Mouse (Mus musculus) heart, embryonic 10.5 days (tissue): Measurements from ENCODE around the gene Hfe2. TPM values are rescaled to one million over a fixed set of nuclear protein-coding genes. Genes with fewer than 3 reads are reported as not detected.
A peak's percentile ranks its signal among the peaks of the same experiment; 100 is the strongest.

Experiments
- DNase-seq: peaks from one replicate; pipeline ENCODE4 v3.0.0-alpha.2; 2017; ENCODE audit warnings: low spot score
- H3K27ac ChIP-seq: fragments of 300-500 bp; sonication (generic); 2 replicates; pipeline ENCODE4 v1.5.1; 2016; ENCODE audit warnings: mild to moderate bottlenecking
- H3K27me3 ChIP-seq: fragments of 300-500 bp; sonication (generic); 2 replicates; pipeline ENCODE4 v1.6.1; 2016; ENCODE audit warnings: mild to moderate bottlenecking; ENCODE audit not compliant: poor library complexity, insufficient read depth, severe bottlenecking
- H3K36me3 ChIP-seq: fragments of 300-500 bp; sonication (generic); 2 replicates; pipeline ENCODE4 v1.6.1; 2016; ENCODE audit warnings: mild to moderate bottlenecking, moderate library complexity
- H3K4me1 ChIP-seq: fragments of 300-500 bp; sonication (generic); 2 replicates; pipeline ENCODE4 v1.6.1; 2016; ENCODE audit warnings: mild to moderate bottlenecking
- H3K4me3 ChIP-seq: fragments of 300-500 bp; sonication (generic); 2 replicates; pipeline ENCODE4 v1.5.1; 2016; ENCODE audit warnings: mild to moderate bottlenecking, moderate library complexity
- H3K9me3 ChIP-seq: fragments of 300-500 bp; sonication (generic); 2 replicates; pipeline ENCODE4 v1.6.1; 2016; ENCODE audit warnings: mild to moderate bottlenecking, moderate library complexity
- WGBS: fragments of 180-500 bp; shearing (Covaris S2); methylation state at CpG from one replicate; pipeline ENCODE4 v1.1.7; 2016; 5-methylcytosine and 5-hydroxymethylcytosine counted together
- polyA plus RNA-seq: library from polyadenylated mRNA; unstranded; fragments of >200 nt; fragmentation: Nextera tagmentation; extraction: Ambion mirVana; gene quantifications from 2 replicates; pipeline ENCODE4 v1.2.1, GENCODE M21; 2016

The Hfe2 gene
- polyA plus RNA-seq, 1 experiment from 2014 or later, result 5.5 TPM

GRCm38 (mm10) chr3:96557694-96558093 is 32.7 kb downstream of the Hfe2 start, which contains the start of gene Txnip:
Gene Txnip, plus strand, starts transcription at chr3:96557957.
- Histone ChIP-seq H3K9me3 (no peaks in the 10 kb centered on the region), H3K27me3 (no peaks in the 10 kb centered on the region), H3K27ac (peak within 1 kb of the TSS; percentile 92), H3K4me1 (peaks cover 45% of the 10 kb centered on the region), H3K36me3 (peaks cover 28% of the 10 kb centered on the region), H3K4me3 (peak within 1 kb of the TSS; percentile 83)
- under 1% methylated on average over 26 of the region's 26 CpGs for WGBS
- peak; percentile 100 for DNase-seq

DNA sequence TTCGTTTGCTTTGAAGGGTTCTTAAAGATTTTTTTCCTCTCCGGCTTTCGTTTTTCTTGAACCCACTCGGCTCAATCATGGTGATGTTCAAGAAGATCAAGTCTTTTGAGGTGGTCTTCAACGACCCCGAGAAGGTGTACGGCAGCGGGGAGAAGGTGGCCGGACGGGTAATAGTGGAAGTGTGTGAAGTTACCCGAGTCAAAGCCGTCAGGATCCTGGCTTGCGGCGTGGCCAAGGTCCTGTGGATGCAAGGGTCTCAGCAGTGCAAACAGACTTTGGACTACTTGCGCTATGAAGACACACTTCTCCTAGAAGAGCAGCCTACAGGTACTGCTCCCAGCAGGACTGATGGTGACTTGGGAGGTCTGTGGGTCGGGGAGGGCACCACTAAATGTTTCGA is 33.2 kb downstream of the Hfe2 start:
- Histone ChIP-seq H3K4me3 (peak overlapping the region; percentile 83), H3K4me1 (peaks cover 45% of the 10 kb centered on the region)

GRCm38 (mm10) chr3:96558668-96559196 is 33.8 kb downstream of the Hfe2 start:
- peak overlapping the region; percentile 83 for H3K4me3 ChIP-seq
- peaks cover 28% of the 10 kb centered on the region for H3K36me3 ChIP-seq
- no peaks in the 10 kb centered on the region for H3K9me3 ChIP-seq
- 36% methylated on average over 10 of the region's 10 CpGs for WGBS
- no peaks in the 10 kb centered on the region for H3K27me3 ChIP-seq
- peaks cover 47% of the 10 kb centered on the region for H3K4me1 ChIP-seq
- peak overlapping the region; percentile 92 for H3K27ac ChIP-seq
- DNase-seq, result no peak

More for the DNA sequence above, 33.2 kb downstream of the Hfe2 start:
- Histone ChIP-seq H3K27me3 (no peaks in the 10 kb centered on the region), H3K27ac (peak overlapping the region; percentile 92), H3K9me3 (no peaks in the 10 kb centered on the region), H3K36me3 (peaks cover 28% of the 10 kb centered on the region)
- no peak for DNase-seq
- WGBS, result 0% methylated on average over 17 of the region's 17 CpGs

GRCm38 (mm10) chr3:96559398-96559910 is 34.5 kb downstream of the Hfe2 start:
- H3K27ac ChIP-seq, result peak overlapping the region; percentile 92
- H3K4me1 ChIP-seq, result peaks cover 54% of the 10 kb centered on the region
- H3K36me3 ChIP-seq, result peaks cover 28% of the 10 kb centered on the region
- no peak for DNase-seq
- no peaks in the 10 kb centered on the region for H3K9me3 ChIP-seq
- 67% methylated on average over 12 of the region's 12 CpGs for WGBS
- H3K4me3 ChIP-seq, result peak overlapping the region; percentile 83
- H3K27me3 ChIP-seq, result no peaks in the 10 kb centered on the region

- peaks cover 28% of the 10 kb centered on the region for H3K36me3 ChIP-seq
- WGBS, result 73% methylated on average over 23 of the region's 23 CpGs
These were observed 35.2 kb downstream of the Hfe2 start for GRCm38 (mm10) chr3:96559911-96560850.

GRCm38 (mm10) chr3:96560881-96561668 is 36.1 kb downstream of the Hfe2 start:
- H3K27me3 ChIP-seq, result no peaks in the 10 kb centered on the region
- no peak for DNase-seq
- peak overlapping the region; percentile 54; the same call in 1 of the 2 replicates for H3K27ac ChIP-seq
- peaks cover 28% of the 10 kb centered on the region for H3K36me3 ChIP-seq
- 81% methylated on average over 9 of the region's 9 CpGs for WGBS
- peaks cover 47% of the 10 kb centered on the region for H3K4me1 ChIP-seq
- peak overlapping the region; percentile 83 for H3K4me3 ChIP-seq
- H3K9me3 ChIP-seq, result no peaks in the 10 kb centered on the region

More at GRCm38 (mm10) chr3:96559911-96560850, 35.2 kb downstream of the Hfe2 start:
- Histone ChIP-seq H3K27me3 (no peaks in the 10 kb centered on the region), H3K9me3 (no peaks in the 10 kb centered on the region), H3K4me1 (peaks cover 53% of the 10 kb centered on the region), H3K27ac (peak overlapping the region; percentile 17; the same call in 1 of the 2 replicates), H3K4me3 (peak overlapping the region; percentile 83)
- DNase-seq, result no peak

GRCm38 (mm10) chr3:96561946-96562681 is 37.1 kb downstream of the Hfe2 start:
- H3K27me3 ChIP-seq, result no peaks in the 10 kb centered on the region
- H3K4me1 ChIP-seq, result peaks cover 45% of the 10 kb centered on the region
- peak overlapping the region; percentile 2; the same call in 1 of the 2 replicates for H3K4me3 ChIP-seq

DNA sequence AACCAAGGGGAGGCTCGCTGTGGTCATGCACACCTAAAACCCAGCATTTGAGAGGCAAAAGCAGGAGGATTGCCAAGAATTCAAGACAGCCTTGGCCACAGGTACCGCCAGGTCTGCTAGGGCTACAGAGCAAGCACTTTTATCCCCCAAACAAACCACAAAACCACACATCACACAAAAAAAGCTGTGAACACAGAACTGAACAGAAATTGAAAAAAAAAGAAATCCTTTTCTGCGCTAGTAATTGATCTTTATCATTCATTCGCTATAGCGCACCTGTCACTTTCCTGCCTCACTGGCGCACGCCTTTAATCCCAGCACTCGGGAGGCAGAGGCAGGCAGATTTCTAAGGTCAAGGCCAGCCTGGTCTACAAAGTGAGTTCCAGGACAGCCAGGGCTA is 38.3 kb downstream of the Hfe2 start:
- Histone ChIP-seq H3K27me3 (no peaks in the 10 kb centered on the region), H3K4me1 (peaks cover 45% of the 10 kb centered on the region), H3K9me3 (no peaks in the 10 kb centered on the region), H3K36me3 (peaks cover 28% of the 10 kb centered on the region), H3K4me3 (no peak overlapping the region), H3K27ac (no peak overlapping the region)
- WGBS, result 94% methylated on average over 8 of the region's 8 CpGs
- no peak for DNase-seq

More at GRCm38 (mm10) chr3:96561946-96562681, 37.1 kb downstream of the Hfe2 start:
- Histone ChIP-seq H3K9me3 (no peaks in the 10 kb centered on the region), H3K36me3 (peaks cover 28% of the 10 kb centered on the region), H3K27ac (no peak overlapping the region; the same call in 1 of the 2 replicates)
- no peak for DNase-seq
- 60% methylated on average over 10 of the region's 10 CpGs for WGBS

DNA sequence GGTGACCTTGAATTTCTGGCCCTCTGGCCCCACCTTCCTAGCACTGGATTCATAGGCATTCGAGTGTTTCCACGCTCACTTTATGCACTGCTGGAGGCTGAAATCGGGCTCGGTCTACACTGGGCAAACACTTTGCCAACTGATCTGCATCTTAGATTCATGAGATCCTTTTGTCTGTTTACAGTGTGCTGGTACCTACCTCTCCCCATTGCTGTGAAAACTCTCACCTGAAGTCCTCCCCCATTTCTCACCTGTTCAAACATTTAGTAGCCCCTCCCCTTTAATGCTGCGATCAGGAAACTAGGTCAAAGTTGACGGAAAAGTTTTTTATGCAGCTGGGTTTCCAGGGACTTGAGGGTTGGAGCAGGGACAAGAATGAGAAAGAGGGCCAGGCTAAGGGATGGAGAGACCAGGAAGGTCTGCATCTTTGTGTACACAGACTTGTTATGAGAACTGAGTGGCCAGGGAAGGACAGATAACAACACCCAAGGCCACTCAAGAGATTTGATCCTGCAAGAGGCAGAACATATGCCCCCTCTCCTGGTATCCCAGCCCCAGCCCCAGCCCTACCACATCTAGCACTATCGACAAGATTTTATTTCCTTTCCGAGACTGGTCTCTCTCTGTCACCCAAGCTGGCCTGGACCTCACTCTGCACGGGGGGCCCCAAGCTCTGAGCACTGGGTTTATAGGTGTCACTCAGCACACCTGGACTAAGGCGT is 39.1 kb downstream of the Hfe2 start:
- no peak for DNase-seq
- WGBS, result 56% methylated on average over 10 of the region's 10 CpGs

GRCm38 (mm10) chr3:96564633-96565032 is 39.7 kb downstream of the Hfe2 start:
- Histone ChIP-seq H3K27me3 (no peaks in the 10 kb centered on the region), H3K9me3 (no peaks in the 10 kb centered on the region), H3K36me3 (peaks cover 19% of the 10 kb centered on the region), H3K27ac (peak overlapping the region; percentile 72), H3K4me1 (peaks cover 49% of the 10 kb centered on the region), H3K4me3 (no peak overlapping the region)
- 59% methylated on average over 7 of the region's 7 CpGs for WGBS
- no peak for DNase-seq

More for the DNA sequence above, 39.1 kb downstream of the Hfe2 start:
- peaks cover 25% of the 10 kb centered on the region for H3K36me3 ChIP-seq
- H3K9me3 ChIP-seq, result no peaks in the 10 kb centered on the region
- H3K27me3 ChIP-seq, result no peaks in the 10 kb centered on the region
- no peak overlapping the region for H3K4me3 ChIP-seq
- peak overlapping the region; percentile 72 for H3K27ac ChIP-seq
- H3K4me1 ChIP-seq, result peaks cover 48% of the 10 kb centered on the region

DNA sequence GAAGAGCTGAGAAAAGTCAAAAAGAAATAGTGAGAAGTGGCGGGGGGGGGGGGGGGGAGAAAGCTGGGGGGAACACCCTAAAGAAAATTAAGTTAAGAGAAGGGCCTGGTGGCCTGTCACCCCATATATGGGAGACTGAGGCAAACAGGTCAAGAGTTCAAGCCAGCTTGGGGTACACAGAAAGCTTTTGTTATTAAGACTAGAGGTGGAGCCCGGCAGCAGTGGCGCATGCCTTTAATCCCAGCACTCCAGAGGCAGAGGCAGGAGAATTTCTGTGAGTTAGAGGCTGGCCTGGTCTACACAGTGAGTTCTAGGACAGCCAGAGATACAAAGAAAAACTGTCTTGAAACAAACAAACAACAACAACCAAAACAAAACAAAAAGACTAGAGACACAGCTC is 40.1 kb downstream of the Hfe2 start:
- 88% methylated on average over 2 of the region's 3 CpGs for WGBS
- H3K9me3 ChIP-seq, result no peaks in the 10 kb centered on the region
- DNase-seq, result no peak
- peaks cover 14% of the 10 kb centered on the region for H3K36me3 ChIP-seq
- no peak overlapping the region for H3K4me3 ChIP-seq
- H3K27me3 ChIP-seq, result no peaks in the 10 kb centered on the region
- H3K4me1 ChIP-seq, result peaks cover 49% of the 10 kb centered on the region
- peak overlapping the region; percentile 72; the same call in 1 of the 2 replicates for H3K27ac ChIP-seq
